Mouse (Mus musculus) lung, embryonic 14.5 days (tissue): ENCODE measurements at regions not wholly inside any gene's neighbourhood (a gene's known extent, or its start where the extent isn't known, plus 50 kb on each side); places are given as distances from the start of the nearest gene placed in this dataset.
"Not testable (repeated sequence)": the region's sequence is repeated elsewhere in the genome, so short reads cannot be mapped to it uniquely, and the experiment has no call there.

ENCODE experiments used
- ATAC-seq: fragments of 200-750 bp; cut with Nextera tagmentation; 2 replicates; pipeline ENCODE4 v1.8.0; 2017; ENCODE audit warnings: mild to moderate bottlenecking, moderate TSS enrichment, moderate library complexity; ENCODE audit not compliant: insufficient read depth
- DNase-seq: peaks from one replicate; pipeline ENCODE4 v3.0.0-alpha.2; 2015
- H3K27ac ChIP-seq: fragments of 300-500 bp; sonication (generic); 2 replicates; pipeline ENCODE4 v1.5.1; 2014; ENCODE audit warnings: low read depth, mild to moderate bottlenecking, moderate library complexity
- H3K27me3 ChIP-seq: fragments of 300-500 bp; sonication (generic); 2 replicates; pipeline ENCODE4 v1.6.1; 2014; ENCODE audit warnings: low read length, control low read depth; ENCODE audit not compliant: insufficient read depth
- H3K36me3 ChIP-seq: fragments of 300-500 bp; sonication (generic); 2 replicates; pipeline ENCODE4 v1.6.1; 2014; ENCODE audit warnings: control low read depth; ENCODE audit not compliant: insufficient read depth
- H3K4me1 ChIP-seq: fragments of 300-500 bp; sonication (generic); 2 replicates; pipeline ENCODE4 v1.6.1; 2014; ENCODE audit warnings: antibody characterized with exemption, control low read depth; ENCODE audit not compliant: insufficient read depth
- H3K4me2 ChIP-seq: fragments of 300-500 bp; sonication (generic); 2 replicates; pipeline ENCODE4 v1.6.1; 2014; ENCODE audit warnings: mild to moderate bottlenecking
- H3K4me3 ChIP-seq: fragments of 300-500 bp; sonication (generic); 2 replicates; pipeline ENCODE4 v1.5.1; 2014; ENCODE audit warnings: low read depth, low read length
- H3K9ac ChIP-seq: fragments of 300-500 bp; sonication (generic); 2 replicates; pipeline ENCODE4 v1.6.1; 2014
- H3K9me3 ChIP-seq: fragments of 300-500 bp; sonication (generic); 2 replicates; pipeline ENCODE4 v1.6.1; 2016; ENCODE audit warnings: low read depth, low read length, control low read depth
- CTCF ChIP-seq: IDR thresholded peaks from 2 replicates; pipeline ENCODE4 v1.5.1; 2016; ENCODE audit warnings: antibody characterized with exemption, low read depth
- WGBS: fragments of 180-500 bp; shearing (Covaris S2); extraction: QIAGEN DNeasy Blood & Tissue Kit; methylation state at CpG from one replicate; pipeline ENCODE4 v1.1.7; 2014; 5-methylcytosine and 5-hydroxymethylcytosine counted together

- Histone ChIP-seq H3K9me3 (no peaks in the 10 kb centered on the region), H3K4me3 (no peak overlapping the region)
- WGBS = 6% methylated on average over 8 of the region's 8 CpGs
These were observed 185.6 kb downstream of the Adgrd1 start for GRCm38 (mm10) chr5:129282133-129282532.

GRCm38 (mm10) chr5:129282826-129283225 is 186.3 kb downstream of the Adgrd1 start:
- DNase-seq (no peak), ATAC-seq (no peak)
- 10% methylated on average over 5 of the region's 5 CpGs for WGBS
- no peak overlapping the region for H3K9ac ChIP-seq
- H3K4me3 ChIP-seq = no peak overlapping the region
- no peaks in the 10 kb centered on the region for H3K4me1 ChIP-seq
- no peaks in the 10 kb centered on the region for H3K9me3 ChIP-seq
- H3K27me3 ChIP-seq = no peaks in the 10 kb centered on the region; the same call in 1 of the 2 replicates
- H3K36me3 ChIP-seq = no peaks in the 10 kb centered on the region
- no peak overlapping the region for H3K4me2 ChIP-seq
- H3K27ac ChIP-seq = no peak overlapping the region
- TF ChIP-seq CTCF = no peak

More at GRCm38 (mm10) chr5:129282133-129282532, 185.6 kb downstream of the Adgrd1 start:
- Histone ChIP-seq H3K27ac (no peak overlapping the region), H3K4me1 (no peaks in the 10 kb centered on the region), H3K27me3 (no peaks in the 10 kb centered on the region; the same call in 1 of the 2 replicates), H3K9ac (no peak overlapping the region), H3K4me2 (no peak overlapping the region), H3K36me3 (no peaks in the 10 kb centered on the region)
- no peak for ATAC-seq
- no peak for TF ChIP-seq CTCF
- DNase-seq = no peak

- Histone ChIP-seq H3K4me2 (no peak overlapping the region), H3K36me3 (no peaks in the 10 kb centered on the region), H3K9me3 (no peaks in the 10 kb centered on the region), H3K4me3 (no peak overlapping the region), H3K9ac (no peak overlapping the region), H3K27me3 (no peaks in the 10 kb centered on the region; the same call in 1 of the 2 replicates), H3K27ac (no peak overlapping the region), H3K4me1 (no peaks in the 10 kb centered on the region)
- WGBS = 9% methylated on average over 8 of the region's 8 CpGs
- no peak for TF ChIP-seq CTCF
- peak; percentile 88 for DNase-seq
- no peak for ATAC-seq
These were observed 190.9 kb downstream of the Adgrd1 start for GRCm38 (mm10) chr5:129287481-129287880.

- H3K9ac ChIP-seq, H3K4me2 ChIP-seq, ATAC-seq, H3K4me1 ChIP-seq, DNase-seq, H3K36me3 ChIP-seq, H3K27me3 ChIP-seq, H3K27ac ChIP-seq, H3K4me3 ChIP-seq, H3K9me3 ChIP-seq: not testable (repeated sequence)
- WGBS = 70% methylated on average over 10 of the region's 10 CpGs
These were observed 196.3 kb downstream of the Adgrd1 start for GRCm38 (mm10) chr5:129292821-129293220.

- 37% methylated on average over 8 of the region's 8 CpGs for WGBS
- not testable (repeated sequence) for DNase-seq, ATAC-seq
These were observed 198.5 kb downstream of the Adgrd1 start for GRCm38 (mm10) chr5:129294861-129295542.

GRCm38 (mm10) chr5:129297657-129298349 is 201.3 kb downstream of the Adgrd1 start:
- H3K9me3 ChIP-seq = no peaks in the 10 kb centered on the region
- H3K4me2 ChIP-seq = no peak overlapping the region
- no peak overlapping the region for H3K9ac ChIP-seq
- no peak overlapping the region for H3K27ac ChIP-seq
- no peak for TF ChIP-seq CTCF
- no peaks in the 10 kb centered on the region for H3K4me1 ChIP-seq
- no peaks in the 10 kb centered on the region for H3K36me3 ChIP-seq
- 41% methylated on average over 11 of the region's 11 CpGs for WGBS
- H3K27me3 ChIP-seq = no peaks in the 10 kb centered on the region
- DNase-seq (peak; percentile 8), ATAC-seq (no peak)
- no peak overlapping the region for H3K4me3 ChIP-seq

More at GRCm38 (mm10) chr5:129294861-129295542, 198.5 kb downstream of the Adgrd1 start:
- H3K4me2 ChIP-seq, H3K4me1 ChIP-seq, H3K27me3 ChIP-seq, H3K9ac ChIP-seq, H3K27ac ChIP-seq, H3K36me3 ChIP-seq, H3K9me3 ChIP-seq, H3K4me3 ChIP-seq: not testable (repeated sequence)

- 18% methylated on average over 11 of the region's 11 CpGs for WGBS
- no peaks in the 10 kb centered on the region for H3K27me3 ChIP-seq
- no peak overlapping the region for H3K4me3 ChIP-seq
- no peaks in the 10 kb centered on the region for H3K4me1 ChIP-seq
- no peak overlapping the region for H3K9ac ChIP-seq
- H3K36me3 ChIP-seq = no peaks in the 10 kb centered on the region
- TF ChIP-seq CTCF = no peak
- H3K9me3 ChIP-seq = no peaks in the 10 kb centered on the region
- DNase-seq = no peak
- no peak overlapping the region for H3K4me2 ChIP-seq
- no peak for ATAC-seq
- H3K27ac ChIP-seq = no peak overlapping the region
These were observed 202.2 kb upstream of the Sfswap start for GRCm38 (mm10) chr5:129298646-129299455.
